Mouse (Mus musculus): ENCODE measurements around the gene Bst1.

Bst1 gene

DNA sequence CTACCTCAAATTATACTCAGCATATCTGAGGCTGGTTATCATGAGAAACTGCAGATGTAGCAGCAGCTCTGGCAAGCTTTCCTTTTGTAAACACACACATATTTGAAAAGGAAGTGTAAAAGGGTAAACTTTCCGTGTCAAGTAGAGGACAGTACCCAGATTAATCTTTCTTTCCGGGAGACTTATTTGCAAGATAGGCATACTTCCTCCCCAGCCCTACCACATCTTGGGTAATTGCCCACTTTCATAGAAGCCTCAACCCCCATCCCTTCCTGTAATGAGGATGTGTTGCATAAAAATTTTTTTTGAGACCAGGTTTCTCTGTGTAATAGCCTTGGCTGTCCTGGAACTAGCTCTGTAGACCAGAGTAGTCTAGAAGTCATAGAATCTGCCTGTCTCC lies 37.1 kb downstream of the Bst1 start:
- DNase-seq (ENCODE audit: low spot score in 2 of 2), result no peak

DNA sequence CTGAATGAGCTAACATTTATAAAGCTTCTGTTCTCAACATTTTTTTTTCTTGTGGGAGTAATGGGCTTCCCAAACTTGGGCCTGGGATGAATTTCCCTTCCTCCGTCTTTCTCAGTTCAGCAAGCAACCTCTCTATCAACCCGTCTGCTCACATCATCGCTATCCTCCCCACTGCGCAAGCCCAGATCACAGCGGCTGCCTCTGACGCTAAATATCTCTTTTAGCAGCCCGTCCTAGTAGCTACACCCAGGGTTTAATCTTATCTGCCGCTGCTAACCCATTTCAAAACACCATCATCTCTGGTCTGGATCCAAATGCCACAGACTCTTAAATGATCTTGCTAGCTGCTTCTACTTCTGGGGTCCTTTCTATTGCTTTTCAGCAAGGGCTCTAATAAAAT lies 41.0 kb downstream of the Bst1 start:
- DNase-seq (ENCODE audit: low spot score in 2 of 2), result no peak

DNA sequence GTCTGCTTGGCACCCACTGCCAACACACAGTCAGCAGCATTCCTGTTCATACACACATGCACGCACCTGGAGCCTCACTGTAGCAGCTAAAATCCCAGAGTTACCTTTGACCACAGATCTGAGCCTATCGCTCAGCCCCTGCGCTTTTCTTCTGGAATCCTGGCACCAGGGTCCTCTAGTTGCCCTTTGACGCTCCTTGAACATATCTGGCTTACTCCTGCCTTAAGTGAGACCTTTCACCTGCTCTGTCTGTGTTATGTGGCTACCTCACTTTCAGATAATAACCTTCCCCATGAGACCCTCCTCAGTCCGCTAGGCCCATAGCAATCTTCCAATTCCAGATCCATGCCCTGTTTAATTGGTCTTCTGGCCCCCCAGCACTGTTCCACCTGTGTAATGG lies 41.4 kb downstream of the Bst1 start:
- DNase-seq (ENCODE audit: low spot score in 2 of 2), result no peak

DNA sequence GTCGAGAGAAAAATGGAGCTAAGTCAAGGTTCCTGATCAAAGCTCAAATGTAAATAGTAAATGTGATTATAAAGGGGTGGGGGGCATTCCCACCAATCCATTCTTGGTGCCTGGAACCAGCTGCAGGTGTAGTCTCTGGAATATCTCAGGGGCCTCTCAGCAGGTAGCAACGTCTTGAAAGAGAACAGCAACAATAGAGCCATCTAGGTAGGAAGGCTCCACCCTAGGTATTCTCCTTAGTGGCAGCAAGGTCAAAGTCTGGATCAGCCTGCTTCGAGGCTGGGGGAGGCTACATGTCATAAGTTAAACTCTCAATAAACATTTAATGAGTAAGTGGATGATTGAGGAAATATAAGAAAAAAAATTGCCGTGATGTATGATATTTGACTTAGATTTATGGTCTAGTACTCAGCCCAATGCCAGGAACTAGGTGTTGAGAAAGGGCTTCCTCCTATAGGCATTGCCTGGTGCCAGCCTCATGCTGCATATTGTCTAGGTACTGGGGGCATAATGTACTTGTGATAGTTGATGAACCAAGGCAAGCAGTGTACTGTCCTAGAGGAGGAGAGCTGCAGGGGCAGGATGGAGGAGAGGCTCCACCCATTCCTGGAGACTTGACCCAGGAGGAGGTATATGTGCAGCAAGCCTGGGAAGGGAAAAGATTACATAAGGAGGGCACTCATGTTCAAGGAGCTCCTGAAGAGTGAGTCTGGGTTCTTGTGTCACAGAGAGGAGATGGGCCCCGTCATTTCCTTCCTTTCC lies 42.2 kb downstream of the Bst1 start:
- DNase-seq (ENCODE audit: low spot score in 2 of 2), result no peak

DNA sequence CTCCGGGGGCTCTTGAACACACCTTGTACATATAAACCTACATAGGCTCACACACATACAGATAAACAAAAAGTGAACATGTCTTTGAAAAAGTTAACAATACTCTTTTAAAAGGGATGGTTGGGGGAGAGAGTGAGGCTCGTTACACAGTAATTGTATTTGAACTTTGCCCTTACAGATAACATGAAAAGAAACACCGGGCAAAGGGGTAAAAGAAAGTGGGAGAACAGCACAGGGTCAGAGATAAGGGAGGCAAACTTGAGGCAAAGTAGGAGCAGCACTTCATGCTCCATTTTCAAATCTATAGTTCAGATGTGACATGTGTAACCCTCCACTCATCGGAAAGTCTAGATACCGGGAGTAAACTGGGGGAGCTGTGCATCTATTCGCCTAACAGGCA lies 45.0 kb downstream of the Bst1 start:
- DNase-seq (ENCODE audit: low spot score in 2 of 2), result no peak

DNA sequence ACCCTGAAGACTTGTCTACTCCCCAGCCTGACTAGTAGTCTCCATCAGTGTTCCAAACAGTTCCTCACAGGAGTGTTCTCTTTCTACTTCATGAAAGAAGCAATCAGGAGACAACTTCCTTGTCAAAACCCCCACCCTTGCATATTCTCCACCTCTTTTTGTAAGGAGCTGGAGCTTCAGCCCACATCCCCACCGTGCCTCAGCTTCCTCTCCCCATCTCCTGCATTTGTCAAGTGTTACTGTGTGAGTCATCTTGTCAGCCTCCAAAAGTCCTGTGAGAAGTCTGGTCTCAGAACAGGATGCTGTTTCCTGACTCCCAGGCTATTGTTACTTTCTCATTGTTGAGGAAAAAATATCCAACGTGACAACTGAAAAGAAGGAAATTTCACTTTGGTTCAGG lies 46.6 kb downstream of the Bst1 start:
- no peak for DNase-seq (ENCODE audit: low spot score in 2 of 2)

DNA sequence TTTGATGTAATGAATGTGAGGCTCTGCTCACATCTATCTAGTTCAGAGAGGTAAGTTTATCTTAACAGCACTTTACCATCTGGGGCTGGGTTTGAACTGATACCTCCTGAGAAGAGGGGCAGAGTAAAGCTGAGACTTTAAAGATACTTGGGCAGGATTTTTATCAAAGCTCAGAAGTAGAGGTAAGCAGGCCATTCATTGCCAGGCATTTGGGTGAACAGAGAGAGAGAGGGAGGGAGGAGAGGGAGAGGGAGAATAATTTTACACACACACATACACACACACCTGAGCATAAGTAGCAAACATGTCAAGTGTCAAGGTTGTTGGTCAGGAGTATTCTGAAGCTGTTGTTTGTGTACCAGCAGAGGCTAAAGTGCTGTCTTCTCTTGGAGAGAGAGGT lies 49.6 kb downstream of the Bst1 start, which contains the start of gene Cd38:
Gene Cd38 (plus strand): TSS at position 301 of the 400 bp plus-strand sequence.
- no peak for DNase-seq (ENCODE audit: low spot score in 2 of 2)

DNA sequence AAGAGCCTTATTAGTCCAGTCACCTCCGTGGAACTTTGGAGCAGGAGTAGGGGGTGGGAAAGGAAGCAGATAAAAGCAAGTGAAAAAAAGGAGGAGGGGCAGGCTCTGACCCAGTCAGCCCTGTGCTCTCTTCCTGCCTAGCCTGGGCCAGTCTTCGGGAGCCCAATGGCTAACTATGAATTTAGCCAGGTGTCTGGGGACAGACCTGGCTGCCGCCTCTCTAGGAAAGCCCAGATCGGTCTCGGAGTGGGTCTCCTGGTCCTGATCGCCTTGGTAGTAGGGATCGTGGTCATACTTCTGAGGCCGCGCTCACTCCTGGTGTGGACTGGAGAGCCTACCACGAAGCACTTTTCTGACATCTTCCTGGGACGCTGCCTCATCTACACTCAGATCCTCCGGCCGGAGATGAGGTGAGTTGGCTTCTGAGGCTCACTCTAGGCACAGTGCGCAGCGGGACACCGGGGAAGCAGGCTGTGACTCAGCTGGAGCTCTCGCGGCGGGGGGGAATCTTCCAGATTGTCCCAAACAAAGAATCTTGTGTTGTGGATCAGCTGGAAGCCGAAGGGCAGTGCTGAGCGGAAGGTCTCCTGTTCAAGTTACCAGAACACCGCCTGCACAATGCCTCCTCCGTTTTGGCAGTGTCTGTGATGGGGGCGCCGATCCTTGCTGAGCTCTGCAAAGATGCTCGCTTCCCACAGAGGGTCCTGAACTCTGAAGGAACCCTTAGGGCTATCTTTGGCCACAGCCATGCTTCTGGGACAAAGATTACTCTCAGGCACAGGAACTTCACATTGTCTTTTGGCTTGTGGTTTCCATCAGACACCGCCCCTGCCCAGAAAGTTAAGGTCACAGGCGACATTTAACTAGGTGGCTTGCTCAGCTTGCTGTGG lies 50.3 kb downstream of the Bst1 start:
- peak; percentile 3 to 21 for DNase-seq (ENCODE audit: low spot score in 2 of 2)

DNA sequence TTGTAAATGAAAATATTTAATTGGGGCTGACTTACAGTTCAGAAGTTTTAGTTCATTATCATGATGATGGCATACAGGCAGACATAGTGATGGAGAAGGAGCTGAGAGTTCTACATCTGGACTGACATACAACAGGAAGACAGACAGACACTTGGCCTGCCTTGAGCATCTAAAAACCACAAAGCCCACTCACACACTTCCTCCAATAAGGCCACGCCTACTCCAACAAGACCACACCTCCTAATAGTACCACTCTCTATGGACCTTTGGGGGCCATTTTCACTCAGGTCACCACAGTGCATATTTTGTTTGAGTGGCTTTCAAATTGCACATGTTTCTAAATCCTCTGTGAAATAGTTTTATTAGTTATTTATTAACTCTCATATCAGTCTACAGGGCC lies 53.2 kb downstream of the Bst1 start:
- no peak for DNase-seq (ENCODE audit: low spot score in 2 of 2)

DNA sequence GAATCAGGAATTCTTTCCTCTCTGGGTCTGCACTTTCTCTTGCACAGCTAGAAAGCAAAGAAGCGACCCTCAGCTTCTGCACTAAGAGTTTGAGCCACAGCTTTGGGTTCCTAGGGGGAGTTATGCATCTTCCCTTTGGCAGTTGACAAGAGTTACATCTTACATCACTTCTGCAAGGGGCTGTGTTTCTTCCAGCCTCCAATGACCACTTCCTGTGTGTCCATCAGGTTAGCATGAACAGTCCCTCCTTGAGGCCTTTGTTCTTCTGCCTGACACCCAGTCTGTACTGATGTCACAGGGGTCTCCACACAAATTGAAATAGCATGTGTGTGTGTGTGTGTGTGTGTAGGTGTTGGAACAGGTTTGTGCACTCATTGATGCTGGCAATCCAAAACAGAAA lies 54.0 kb downstream of the Bst1 start:
- DNase-seq (ENCODE audit: low spot score in 2 of 2), result no peak

DNA sequence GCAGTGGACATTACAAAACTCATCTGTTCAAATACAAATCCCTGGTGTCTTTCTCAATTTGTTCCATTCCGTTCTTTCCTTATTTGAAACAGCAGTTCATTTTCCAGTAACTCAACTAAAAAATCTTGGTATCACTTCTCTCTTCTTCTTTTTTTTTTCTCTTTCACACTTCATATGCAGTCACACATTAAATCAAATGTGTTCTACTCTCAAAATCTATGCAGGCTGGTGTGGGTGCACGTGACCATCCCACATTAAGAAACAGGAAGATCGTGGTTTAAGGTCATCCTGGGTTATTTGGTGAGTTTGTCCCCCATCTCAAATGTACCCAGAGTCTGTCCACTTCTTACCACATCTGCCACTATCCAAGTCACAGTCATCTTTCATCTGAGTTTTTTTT lies 63.3 kb downstream of the Bst1 start:
- peak in 1 of 2 experiments; percentile 6 for DNase-seq (ENCODE audit: low spot score in 2 of 2)

DNA sequence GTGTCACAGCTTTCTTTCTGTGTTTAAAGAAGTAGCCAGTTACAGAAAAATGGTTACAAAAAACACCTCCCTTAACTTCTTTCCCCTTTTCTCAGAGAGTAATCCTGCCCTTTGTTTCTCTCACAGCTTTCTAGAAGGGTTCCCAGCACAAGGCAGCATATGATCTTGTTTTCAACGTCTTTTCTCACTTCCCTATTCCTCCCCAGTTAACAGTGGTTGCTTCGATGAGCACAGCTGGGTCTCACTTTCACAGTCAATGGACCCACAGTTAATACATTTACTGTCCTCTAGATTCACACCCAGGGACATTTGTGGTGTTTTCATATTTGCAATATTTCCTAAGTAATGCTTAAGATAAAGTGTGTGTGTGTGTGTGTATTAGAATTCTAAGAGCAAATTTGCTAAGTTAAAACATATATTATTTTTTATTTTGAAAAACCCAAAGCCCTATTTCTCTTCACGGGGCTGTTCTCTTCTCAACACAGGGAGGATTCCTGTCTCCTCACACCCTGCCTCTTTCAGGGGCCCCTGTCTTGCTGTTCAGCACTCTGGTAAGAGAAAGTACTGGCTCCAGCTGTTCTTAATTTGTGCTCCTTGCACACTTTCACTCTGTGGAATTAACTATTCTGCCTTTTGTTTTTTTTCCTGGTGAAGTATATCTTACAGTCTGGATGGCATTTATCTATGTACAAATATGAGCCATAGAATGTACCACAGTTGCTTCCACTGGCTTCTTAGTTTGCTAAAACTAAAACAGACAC lies 66.6 kb downstream of the Bst1 start:
- DNase-seq (ENCODE audit: low spot score in 2 of 2), result no peak

DNA sequence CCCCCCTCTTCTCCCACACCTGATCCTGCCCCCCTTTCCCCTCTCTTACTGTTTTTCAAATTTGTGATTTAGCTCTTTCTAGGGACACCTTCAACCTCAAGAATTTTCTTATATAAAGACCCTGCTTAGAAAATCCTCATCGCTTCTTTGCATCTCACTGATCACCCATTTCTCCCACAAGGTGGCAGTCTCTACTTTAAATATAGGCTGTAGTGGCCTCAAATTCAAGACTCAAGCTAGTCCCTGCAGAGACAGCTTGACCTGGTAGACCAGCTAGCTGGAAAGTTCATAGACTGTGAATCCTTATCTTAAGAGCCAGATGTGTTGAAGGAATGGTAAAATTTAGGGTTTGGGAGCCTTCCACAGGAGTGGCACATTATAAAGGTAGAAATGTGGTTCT lies 73.7 kb downstream of the Bst1 start:
- DNase-seq (ENCODE audit: low spot score in 2 of 2), result peak; percentile 5 to 15
